Mouse (Mus musculus): ENCODE data around the gene Rbms3. TPM values are rescaled to one million over a fixed set of nuclear protein-coding genes. Genes with fewer than 3 reads are reported as not detected.

The Rbms3 gene
- total RNA-seq, 1 experiment, result 2.2 TPM

DNA sequence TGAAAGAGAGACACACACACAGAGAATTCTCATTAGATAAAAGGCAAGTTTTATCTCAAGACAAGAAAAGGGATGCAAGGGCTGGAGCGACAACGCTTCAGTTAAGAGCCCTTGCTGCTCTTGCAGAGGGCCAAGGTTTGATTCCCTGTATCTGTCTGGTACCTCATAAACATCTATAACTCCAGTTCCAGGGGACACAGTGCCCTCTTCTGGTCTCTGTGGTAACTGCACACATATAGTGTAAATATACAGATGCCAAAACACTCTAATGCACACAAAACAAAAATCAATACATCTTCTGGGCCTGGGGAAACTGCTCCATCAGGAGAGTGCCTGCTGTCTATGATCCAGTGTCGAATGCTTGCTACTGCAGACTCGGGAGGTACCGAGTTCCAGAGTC, 145.3 kb downstream of the Rbms3 start:
- Histone ChIP-seq H3K9me3 (ENCODE audit: control insufficient read depth, insufficient read depth, low read depth, low read length) (no peaks in the 10 kb centered on the region), H3K4me3 (ENCODE audit: insufficient read depth in 1 of 2, low read depth in 1 of 2, low read length in 2 of 2, poor library complexity in 1 of 2, severe bottlenecking in 1 of 2) (no peak overlapping the region), H3K36me3 (ENCODE audit: control insufficient read depth, insufficient read depth, low read length, poor library complexity, severe bottlenecking) (no peaks in the 10 kb centered on the region), H3K27ac (ENCODE audit: insufficient read depth, low read depth, low read length, poor library complexity, severe bottlenecking) (no peak overlapping the region), H3K9ac (ENCODE audit: insufficient read depth, low read depth, low read length, poor library complexity, severe bottlenecking) (no peak overlapping the region), H3K4me1 (ENCODE audit: control insufficient read depth in 2 of 2, insufficient read depth in 2 of 2, low read length in 2 of 2, poor library complexity in 1 of 2) (no peaks in the 10 kb centered on the region)
- TF ChIP-seq HCFC1 (IDR thresholded peaks at IDR 0.05; ENCODE audit: borderline replicate concordance, insufficient read depth, low read length) (no peak), MAFK (IDR thresholded peaks at IDR 0.05; ENCODE audit: insufficient read depth, low read depth, low read length) (no peak), CHD2 (IDR thresholded peaks at IDR 0.05; ENCODE audit: low read depth, low read length) (no peak), ZNF384 (IDR thresholded peaks at IDR 0.05; ENCODE audit: low read depth, low read length) (no peak), ZC3H11A (IDR thresholded peaks at IDR 0.05; ENCODE audit: borderline replicate concordance, low read depth, low read length) (peak; percentile 43; the same call in 1 of the 2 replicates)
- DNase-seq (ENCODE audit: low read depth, low spot score), result peak; percentile 42
- in situ Hi-C loops (cut with MboI; ENCODE audit: low sequenced_read_pairs in 2 of 2, unreplicated experiment in 2 of 2), result no loop called here

DNA sequence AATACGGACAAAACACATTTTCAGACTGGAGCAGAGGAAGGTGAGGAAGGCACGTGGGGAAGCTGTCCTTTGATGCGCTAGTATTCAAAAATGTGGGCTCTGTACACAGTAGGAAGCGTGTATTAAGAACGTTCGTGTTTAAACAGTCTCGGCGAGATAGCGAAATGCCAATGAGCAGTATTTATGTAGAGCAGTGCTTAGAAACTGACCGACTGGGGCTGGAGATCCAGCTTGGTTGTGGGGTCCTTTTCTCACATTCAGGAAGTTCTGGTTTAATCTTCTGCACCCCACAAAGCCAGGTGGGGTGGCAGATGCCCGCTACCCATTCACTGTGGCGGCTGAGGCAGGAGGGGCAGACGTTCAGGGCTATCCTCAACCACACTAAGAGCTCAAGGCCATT, 153.0 kb downstream of the Rbms3 start:
- H3K27ac ChIP-seq (ENCODE audit: insufficient read depth, low read depth, low read length, poor library complexity, severe bottlenecking), result no peak overlapping the region
- no peak for DNase-seq (ENCODE audit: low read depth, low spot score)
- H3K36me3 ChIP-seq (ENCODE audit: control insufficient read depth, insufficient read depth, low read length, poor library complexity, severe bottlenecking), result no peaks in the 10 kb centered on the region
- TF ChIP-seq ZC3H11A (IDR thresholded peaks at IDR 0.05; ENCODE audit: borderline replicate concordance, low read depth, low read length) (no peak), CHD2 (IDR thresholded peaks at IDR 0.05; ENCODE audit: low read depth, low read length) (no peak), ZNF384 (IDR thresholded peaks at IDR 0.05; ENCODE audit: low read depth, low read length) (no peak), HCFC1 (IDR thresholded peaks at IDR 0.05; ENCODE audit: borderline replicate concordance, insufficient read depth, low read length) (no peak), MAFK (IDR thresholded peaks at IDR 0.05; ENCODE audit: insufficient read depth, low read depth, low read length) (no peak)
- in situ Hi-C loops (cut with MboI; ENCODE audit: low sequenced_read_pairs in 2 of 2, unreplicated experiment in 2 of 2), result no loop called here
- no peaks in the 10 kb centered on the region for H3K9me3 ChIP-seq (ENCODE audit: control insufficient read depth, insufficient read depth, low read depth, low read length)
- H3K4me1 ChIP-seq (ENCODE audit: control insufficient read depth in 2 of 2, insufficient read depth in 2 of 2, low read length in 2 of 2, poor library complexity in 1 of 2), result no peaks in the 10 kb centered on the region
- H3K9ac ChIP-seq (ENCODE audit: insufficient read depth, low read depth, low read length, poor library complexity, severe bottlenecking), result no peak overlapping the region
- no peak overlapping the region for H3K4me3 ChIP-seq (ENCODE audit: insufficient read depth in 1 of 2, low read depth in 1 of 2, low read length in 2 of 2, poor library complexity in 1 of 2, severe bottlenecking in 1 of 2)

DNA sequence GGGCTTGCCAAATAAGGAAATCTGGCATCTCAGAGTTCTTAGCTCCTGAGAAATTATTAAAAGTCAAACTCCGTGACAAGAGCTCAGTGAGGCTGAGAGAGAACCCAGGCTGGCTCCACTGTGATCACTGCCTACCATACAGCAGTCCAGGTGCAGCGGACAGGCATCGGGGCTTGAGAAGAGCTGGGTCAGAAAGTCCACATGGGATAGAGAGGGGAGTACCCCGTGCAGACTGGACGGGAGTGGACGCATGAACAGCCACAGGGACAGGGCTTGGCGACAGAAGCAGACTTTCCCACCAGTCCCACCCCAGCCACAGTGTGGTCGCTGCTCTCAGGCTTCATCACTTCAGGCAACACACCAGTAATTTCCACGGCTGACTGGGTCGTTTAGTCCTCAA, 176.9 kb downstream of the Rbms3 start:
- in situ Hi-C loops (cut with MboI; ENCODE audit: low sequenced_read_pairs in 2 of 2, unreplicated experiment in 2 of 2), result no loop called here
- no peak overlapping the region for H3K4me3 ChIP-seq (ENCODE audit: insufficient read depth in 1 of 2, low read depth in 1 of 2, low read length in 2 of 2, poor library complexity in 1 of 2, severe bottlenecking in 1 of 2)
- H3K27ac ChIP-seq (ENCODE audit: insufficient read depth, low read depth, low read length, poor library complexity, severe bottlenecking), result no peak overlapping the region
- no peaks in the 10 kb centered on the region for H3K36me3 ChIP-seq (ENCODE audit: control insufficient read depth, insufficient read depth, low read length, poor library complexity, severe bottlenecking)
- no peak overlapping the region for H3K9ac ChIP-seq (ENCODE audit: insufficient read depth, low read depth, low read length, poor library complexity, severe bottlenecking)
- H3K9me3 ChIP-seq (ENCODE audit: control insufficient read depth, insufficient read depth, low read depth, low read length), result no peaks in the 10 kb centered on the region
- no peaks in the 10 kb centered on the region for H3K4me1 ChIP-seq (ENCODE audit: control insufficient read depth in 2 of 2, insufficient read depth in 2 of 2, low read length in 2 of 2, poor library complexity in 1 of 2)
- no peak for TF ChIP-seq ZNF384 (IDR thresholded peaks at IDR 0.05; ENCODE audit: low read depth, low read length)
- no peak for TF ChIP-seq MAFK (IDR thresholded peaks at IDR 0.05; ENCODE audit: insufficient read depth, low read depth, low read length)
- TF ChIP-seq ZC3H11A (IDR thresholded peaks at IDR 0.05; ENCODE audit: borderline replicate concordance, low read depth, low read length), result no peak
- TF ChIP-seq HCFC1 (IDR thresholded peaks at IDR 0.05; ENCODE audit: borderline replicate concordance, insufficient read depth, low read length), result no peak
- no peak for TF ChIP-seq CHD2 (IDR thresholded peaks at IDR 0.05; ENCODE audit: low read depth, low read length)
- DNase-seq (ENCODE audit: low read depth, low spot score), result no peak

DNA sequence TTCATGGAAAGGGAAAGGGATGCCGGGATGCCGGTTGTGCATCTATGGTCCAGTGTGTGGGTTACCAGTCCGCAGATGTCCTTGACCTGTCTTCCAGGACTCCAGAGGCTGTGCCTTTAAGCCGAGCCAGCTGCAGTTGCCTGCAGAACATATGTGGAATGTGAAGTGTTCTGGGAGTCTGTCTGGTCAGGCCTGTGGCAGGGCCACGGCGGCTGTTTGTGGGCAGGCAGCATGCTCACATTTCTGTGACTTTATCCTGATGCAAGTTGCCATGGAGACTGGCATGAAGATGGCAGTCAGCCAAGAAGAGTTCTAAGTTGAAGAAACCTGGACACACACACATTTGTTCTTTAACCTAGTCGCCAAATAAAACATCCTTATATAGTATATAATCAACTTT, 187.1 kb downstream of the Rbms3 start:
- TF ChIP-seq CHD2 (IDR thresholded peaks at IDR 0.05; ENCODE audit: low read depth, low read length) (no peak), ZNF384 (IDR thresholded peaks at IDR 0.05; ENCODE audit: low read depth, low read length) (no peak), MAFK (IDR thresholded peaks at IDR 0.05; ENCODE audit: insufficient read depth, low read depth, low read length) (no peak), ZC3H11A (IDR thresholded peaks at IDR 0.05; ENCODE audit: borderline replicate concordance, low read depth, low read length) (no peak)
- DNase-seq (ENCODE audit: low read depth, low spot score), result no peak
- Histone ChIP-seq H3K9me3 (ENCODE audit: control insufficient read depth, insufficient read depth, low read depth, low read length) (no peaks in the 10 kb centered on the region), H3K4me1 (ENCODE audit: control insufficient read depth in 2 of 2, insufficient read depth in 2 of 2, low read length in 2 of 2, poor library complexity in 1 of 2) (no peaks in the 10 kb centered on the region), H3K4me3 (ENCODE audit: insufficient read depth in 1 of 2, low read depth in 1 of 2, low read length in 2 of 2, poor library complexity in 1 of 2, severe bottlenecking in 1 of 2) (no peak overlapping the region), H3K36me3 (ENCODE audit: control insufficient read depth, insufficient read depth, low read length, poor library complexity, severe bottlenecking) (no peaks in the 10 kb centered on the region), H3K27ac (ENCODE audit: insufficient read depth, low read depth, low read length, poor library complexity, severe bottlenecking) (no peak overlapping the region), H3K9ac (ENCODE audit: insufficient read depth, low read depth, low read length, poor library complexity, severe bottlenecking) (no peak overlapping the region)
- in situ Hi-C loops (cut with MboI; ENCODE audit: low sequenced_read_pairs in 2 of 2, unreplicated experiment in 2 of 2), result no loop called here

DNA sequence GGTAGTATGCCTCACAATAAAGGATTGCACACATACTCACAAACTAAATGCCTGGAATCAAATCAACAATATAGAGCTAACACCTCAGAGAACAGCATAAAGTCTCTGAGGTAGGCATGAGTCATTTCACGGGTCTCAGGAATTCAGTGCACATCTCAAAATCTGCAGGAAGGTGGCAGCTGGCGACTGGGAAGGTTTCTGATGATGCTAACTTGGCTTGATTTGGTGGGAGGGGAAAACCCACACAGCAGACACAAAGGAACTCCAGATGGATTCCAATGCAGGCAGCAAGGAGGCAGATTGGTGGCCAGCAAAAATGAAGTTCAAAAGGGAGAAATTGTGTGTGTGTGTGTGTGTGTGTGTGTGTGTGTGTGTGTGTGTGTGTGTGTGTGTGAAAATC, 193.9 kb downstream of the Rbms3 start:
- no peak for TF ChIP-seq HCFC1 (IDR thresholded peaks at IDR 0.05; ENCODE audit: borderline replicate concordance, insufficient read depth, low read length)
- TF ChIP-seq ZC3H11A (IDR thresholded peaks at IDR 0.05; ENCODE audit: borderline replicate concordance, low read depth, low read length), result no peak
- TF ChIP-seq CHD2 (IDR thresholded peaks at IDR 0.05; ENCODE audit: low read depth, low read length), result no peak
- TF ChIP-seq MAFK (IDR thresholded peaks at IDR 0.05; ENCODE audit: insufficient read depth, low read depth, low read length), result no peak
- no peak for TF ChIP-seq ZNF384 (IDR thresholded peaks at IDR 0.05; ENCODE audit: low read depth, low read length)
- Histone ChIP-seq H3K27ac (ENCODE audit: insufficient read depth, low read depth, low read length, poor library complexity, severe bottlenecking) (no peak overlapping the region), H3K4me3 (ENCODE audit: insufficient read depth in 1 of 2, low read depth in 1 of 2, low read length in 2 of 2, poor library complexity in 1 of 2, severe bottlenecking in 1 of 2) (no peak overlapping the region)

More for the DNA sequence above, 193.9 kb downstream of the Rbms3 start:
- no peak for DNase-seq (ENCODE audit: low read depth, low spot score)
- Histone ChIP-seq H3K9ac (ENCODE audit: insufficient read depth, low read depth, low read length, poor library complexity, severe bottlenecking) (no peak overlapping the region), H3K36me3 (ENCODE audit: control insufficient read depth, insufficient read depth, low read length, poor library complexity, severe bottlenecking) (no peaks in the 10 kb centered on the region), H3K4me1 (ENCODE audit: control insufficient read depth in 2 of 2, insufficient read depth in 2 of 2, low read length in 2 of 2, poor library complexity in 1 of 2) (no peaks in the 10 kb centered on the region), H3K9me3 (ENCODE audit: control insufficient read depth, insufficient read depth, low read depth, low read length) (no peaks in the 10 kb centered on the region)
- in situ Hi-C loops (cut with MboI; ENCODE audit: low sequenced_read_pairs in 2 of 2, unreplicated experiment in 2 of 2), result no loop called here

Measured in ES-E14 (cell line).